Mouse (Mus musculus) urinary bladder, adult 2 months (tissue): ENCODE results near the gene Dhx57. TPM values are rescaled to one million over a fixed set of nuclear protein-coding genes. Genes with fewer than 3 reads are reported as not detected.
"Not testable (repeated sequence)": the region's sequence is repeated elsewhere in the genome, so short reads cannot be mapped to it uniquely, and the experiment has no call there.

Experiments used
- DNase-seq: peaks from one replicate; pipeline ENCODE4 v3.0.0; 2022; ENCODE audit warnings: low spot score
- polyA plus RNA-seq: library from polyadenylated mRNA; depleted of rRNA; stranded (reverse); fragments of >200 nt; gene quantifications from 2 replicates; pipeline ENCODE4 v1.2.3, GENCODE M21; 2012; rRNA removed

Gene Dhx57
- 17.6 and 20.4 TPM in 2 replicates for polyA plus RNA-seq

DNA sequence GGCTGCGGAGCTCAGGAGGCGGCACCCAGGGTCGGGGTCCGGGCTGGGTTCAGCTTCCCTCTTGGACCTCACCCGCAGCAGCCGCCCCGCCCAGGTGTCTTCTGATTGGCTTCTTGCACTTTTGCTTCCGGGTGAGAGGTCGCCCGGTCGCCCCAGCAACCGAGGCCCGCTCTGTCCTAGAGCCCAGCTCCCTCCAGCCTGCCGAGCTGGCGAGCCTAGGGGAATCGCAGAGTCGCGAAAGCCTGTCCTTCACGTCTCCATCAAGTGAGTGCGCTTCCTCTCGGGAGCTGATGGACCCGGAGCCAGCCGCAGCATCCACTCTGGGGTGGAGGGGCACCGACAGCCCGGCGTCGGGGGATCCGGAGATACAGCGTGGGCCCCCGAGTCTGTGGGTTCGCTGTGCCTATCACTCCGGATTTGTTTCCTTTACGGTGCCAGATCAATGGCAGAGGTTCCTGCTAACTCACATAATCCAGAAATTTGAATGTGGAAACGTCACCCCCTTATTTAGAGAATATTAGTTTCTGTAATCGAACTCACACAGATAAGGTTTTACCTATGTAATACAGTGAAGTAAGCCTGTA, at the start of gene Dhx57, which contains the start of gene Morn2:
TSS of gene Dhx57 (minus strand) at position 403 of the 584 bp plus-strand sequence.
TSS of gene Morn2 (plus strand) at position 130 of the 584 bp plus-strand sequence.
- DNase-seq = peak; percentile 99

- no peak for DNase-seq
These were observed 42.1 kb upstream of the Dhx57 start for GRCm38 (mm10) chr17:80332386-80332785.

DNA sequence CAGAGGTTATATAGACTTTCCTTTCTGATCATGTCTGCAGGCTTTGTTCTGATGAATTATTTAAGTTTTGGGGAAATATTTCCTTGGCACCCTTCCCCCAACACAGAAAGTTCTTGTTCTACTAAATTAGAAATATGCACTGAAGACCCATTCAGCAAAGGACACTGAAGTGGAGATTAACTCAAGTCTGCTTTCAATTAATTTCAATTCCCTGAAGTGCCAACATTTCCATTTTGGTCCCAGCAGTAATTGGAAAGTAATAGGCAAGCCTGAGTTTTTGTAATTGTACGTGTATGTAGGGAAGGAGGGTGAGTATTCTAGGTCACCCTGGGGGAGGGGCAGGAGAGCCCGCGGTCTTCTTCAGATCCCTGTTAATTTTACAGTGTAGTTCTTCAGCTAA, 36.2 kb upstream of the Dhx57 start:
- no peak for DNase-seq

GRCm38 (mm10) chr17:80325456-80325855, 35.2 kb upstream of the Dhx57 start:
- DNase-seq = no peak

DNA sequence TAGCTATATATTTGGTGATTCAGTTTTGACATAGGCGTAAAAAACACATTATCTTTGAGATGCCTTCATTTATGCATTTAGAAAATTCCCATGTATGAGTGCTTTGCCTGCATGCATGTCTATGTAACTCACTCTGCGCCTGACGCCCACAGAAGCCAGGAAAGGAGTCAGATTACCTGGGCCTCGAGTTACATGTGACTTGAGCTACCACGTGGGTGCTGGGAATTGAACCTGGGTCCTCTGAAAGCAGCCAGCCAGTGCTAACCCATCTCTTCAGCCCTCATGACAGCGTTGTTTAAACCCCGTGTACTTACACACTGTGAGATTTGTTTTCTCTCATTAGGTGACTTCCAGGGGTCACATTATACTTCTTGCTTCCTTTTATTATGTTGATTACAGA, 34.2 kb upstream of the Dhx57 start:
- no peak for DNase-seq

- DNase-seq = no peak
These were observed 33.4 kb upstream of the Dhx57 start for GRCm38 (mm10) chr17:80323658-80324057.

GRCm38 (mm10) chr17:80323015-80323414, 32.7 kb upstream of the Dhx57 start:
- no peak for DNase-seq

- DNase-seq = no peak
These were observed 32.0 kb upstream of the Dhx57 start for GRCm38 (mm10) chr17:80322228-80322627.

DNA sequence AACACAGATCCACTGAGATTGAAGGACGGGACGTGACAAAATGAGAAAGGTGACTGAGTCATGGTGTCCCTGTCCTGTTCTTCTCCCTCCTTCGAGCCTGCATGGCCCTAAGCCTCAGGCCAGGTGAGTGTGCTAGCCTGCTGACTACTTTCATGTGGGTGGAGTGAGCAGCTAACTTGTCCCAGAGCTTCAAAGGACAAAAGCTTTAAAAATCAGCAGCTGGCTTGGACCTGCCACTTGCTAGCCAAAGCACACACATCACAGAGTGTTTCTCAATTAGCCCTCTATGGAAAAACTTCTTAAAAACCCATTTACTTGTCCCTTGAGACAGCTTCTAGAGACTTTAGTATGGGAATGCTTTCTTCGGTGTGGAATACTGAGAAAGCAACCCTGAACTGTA, 22.1 kb upstream of the Dhx57 start:
- no peak for DNase-seq

DNA sequence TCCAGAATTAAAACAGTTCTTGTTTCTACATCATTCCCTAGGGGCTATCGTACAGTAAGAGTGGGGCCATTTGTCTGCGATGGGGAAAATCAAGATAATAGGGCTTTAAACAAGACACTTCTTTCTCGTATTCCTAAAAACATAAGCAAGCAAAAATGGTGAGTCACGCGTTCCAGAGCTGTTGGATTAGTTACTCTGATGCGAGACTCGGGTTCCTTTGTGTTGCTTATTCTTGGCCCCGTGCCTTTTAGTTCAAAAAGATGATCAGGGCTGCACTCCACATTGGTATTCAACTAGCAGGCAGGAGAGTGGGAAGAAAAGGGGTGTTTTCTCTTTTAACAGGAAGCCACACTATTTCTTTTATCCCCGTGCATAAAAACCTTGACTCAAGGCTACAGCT, 21.5 kb upstream of the Dhx57 start:
- no peak for DNase-seq

DNA sequence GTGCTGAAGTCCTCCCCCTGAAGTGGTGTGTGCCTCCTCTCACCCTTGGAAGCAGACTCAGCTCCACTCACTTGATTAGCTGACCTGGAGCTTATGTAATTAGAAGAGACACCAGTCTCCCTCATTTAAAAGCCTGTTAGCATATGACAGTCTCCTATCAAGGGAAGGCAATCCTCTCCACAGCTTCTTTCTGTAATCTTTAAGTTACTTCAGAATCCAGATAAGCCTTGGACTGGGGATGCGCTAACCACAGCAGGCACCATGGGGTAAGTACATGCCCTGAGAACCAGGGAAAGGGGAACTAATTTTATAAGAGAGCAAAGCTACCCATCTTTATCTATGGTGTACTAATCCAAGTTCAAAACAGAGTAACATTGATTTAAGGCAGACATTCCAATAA, 17.0 kb upstream of the Dhx57 start, which contains the start of gene Arhgef33:
TSS of gene Arhgef33 (plus strand) at position 157 of the 400 bp plus-strand sequence.
- no peak for DNase-seq

DNA sequence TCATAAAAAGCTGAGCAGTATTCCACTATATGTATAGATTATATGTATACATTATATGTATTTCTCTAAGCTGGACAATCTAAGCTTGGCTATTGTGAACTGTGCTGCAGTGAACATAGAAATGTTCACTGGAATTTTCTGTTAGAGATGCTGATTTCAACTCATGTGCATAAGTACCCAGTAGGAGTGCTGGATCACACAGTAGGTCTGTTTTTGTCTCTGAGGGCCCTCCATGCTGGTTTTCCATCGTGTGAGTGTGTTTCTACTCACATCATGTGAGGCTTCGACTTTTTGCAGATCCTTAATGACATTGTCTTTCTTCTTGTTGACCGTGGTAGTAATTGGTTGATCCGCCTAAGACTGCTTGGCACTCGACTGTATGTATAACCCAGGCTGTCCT, 8.6 kb upstream of the Dhx57 start:
- DNase-seq = no peak

DNA sequence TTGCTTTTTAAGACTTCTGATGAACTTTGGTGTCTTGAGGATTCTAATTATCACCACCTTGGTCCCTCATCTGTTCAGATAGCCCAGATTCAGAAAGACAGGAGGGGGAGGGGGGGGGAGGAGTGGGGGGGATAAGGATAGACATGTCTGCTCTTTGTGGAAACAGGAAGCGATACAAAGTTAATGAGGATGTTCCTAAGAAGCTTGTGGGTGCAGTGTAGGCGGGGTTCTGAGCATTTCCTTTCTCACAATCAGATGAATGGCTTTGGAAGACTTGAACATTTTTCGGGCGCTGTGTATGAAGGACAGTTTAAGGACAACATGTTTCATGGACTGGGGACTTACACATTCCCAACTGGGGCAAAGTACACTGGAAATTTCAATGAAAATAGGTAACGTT, 5.0 kb upstream of the Dhx57 start:
- no peak for DNase-seq

DNA sequence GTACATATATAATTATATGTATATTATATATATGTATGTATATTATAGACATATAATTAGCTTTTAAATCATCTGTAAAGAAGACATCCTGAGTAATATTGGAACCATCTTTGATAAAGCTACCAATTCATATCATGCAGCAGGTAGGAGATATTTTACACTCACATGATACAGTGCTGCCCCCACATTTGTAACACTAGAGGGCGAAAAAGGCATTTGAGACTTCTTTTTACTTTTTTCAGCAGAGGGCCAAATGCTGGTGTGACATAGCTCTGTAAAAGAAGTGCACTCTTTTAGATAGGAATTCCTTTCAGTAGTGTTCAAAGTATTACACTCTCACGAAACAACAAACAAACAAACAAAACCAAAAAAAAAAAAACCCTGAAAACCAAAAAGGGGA, 872 bp upstream of the Dhx57 start:
- no peak for DNase-seq

GRCm38 (mm10) chr17:80289280-80290073, 799 bp downstream of the Dhx57 start:
- DNase-seq = no peak

GRCm38 (mm10) chr17:80288012-80288411, 2.3 kb downstream of the Dhx57 start:
- DNase-seq = no peak

DNA sequence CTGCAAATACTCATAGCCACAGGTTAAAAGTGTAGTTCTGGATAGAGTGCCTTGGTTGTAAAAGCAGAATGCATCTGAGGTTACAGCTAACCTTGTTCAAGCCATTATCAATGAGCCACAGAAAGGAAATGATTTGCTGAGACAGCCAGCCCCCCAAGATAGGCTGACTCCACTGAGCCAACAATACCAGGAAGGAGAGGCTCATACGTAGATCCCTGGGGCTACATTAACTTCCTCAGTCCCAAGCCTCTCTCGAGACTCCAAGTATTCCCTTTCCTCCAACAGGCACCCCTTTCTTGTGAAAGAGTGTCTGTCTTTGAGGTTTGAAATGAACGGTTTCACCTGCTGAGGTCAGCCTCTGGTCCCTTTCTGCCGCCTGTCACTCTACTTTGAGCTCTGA, 5.8 kb downstream of the Dhx57 start:
- no peak for DNase-seq

GRCm38 (mm10) chr17:80279340-80280070, 10.8 kb downstream of the Dhx57 start:
- no peak for DNase-seq

GRCm38 (mm10) chr17:80278255-80278654, 12.0 kb downstream of the Dhx57 start:
- DNase-seq = no peak

- DNase-seq = not testable (repeated sequence)
These were observed 19.7 kb downstream of the Dhx57 start for GRCm38 (mm10) chr17:80270622-80271021.

DNA sequence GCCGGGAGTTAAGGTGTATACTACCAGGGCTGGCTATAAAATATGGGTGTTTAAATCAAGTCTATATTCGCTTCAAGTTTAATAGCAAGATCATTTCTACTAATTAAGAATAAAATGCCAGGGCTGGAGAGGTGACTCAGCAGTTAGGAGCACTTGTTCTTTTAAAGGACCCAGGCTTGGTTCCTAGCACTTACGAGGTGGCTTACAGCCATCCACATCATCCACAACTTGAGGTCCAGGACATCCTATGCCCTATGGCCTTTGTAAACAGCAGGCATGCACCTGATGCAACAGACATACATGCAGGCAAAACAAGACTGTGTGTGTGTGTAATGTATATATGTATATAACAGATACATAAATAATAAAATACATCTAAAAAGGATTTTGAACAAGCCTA, 22.1 kb downstream of the Dhx57 start:
- DNase-seq = no peak

DNA sequence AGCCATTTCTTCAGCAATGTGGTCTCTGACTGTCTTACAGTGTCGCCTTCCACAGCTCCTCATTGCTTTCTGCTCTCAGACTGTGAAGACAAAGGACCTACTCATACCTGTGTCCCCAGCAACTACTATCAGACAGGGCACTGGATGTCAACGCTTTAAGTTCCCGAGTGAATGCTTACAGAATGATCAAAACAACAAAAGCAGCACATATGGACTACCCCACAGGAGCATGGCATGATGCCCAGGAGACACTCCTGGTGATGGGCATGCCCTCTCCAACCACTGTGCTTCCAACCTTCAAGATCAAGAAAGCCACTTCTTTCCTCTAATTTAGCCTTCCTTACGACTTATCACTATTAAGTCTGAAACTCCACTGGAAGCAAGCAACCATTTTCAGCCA, 23.2 kb downstream of the Dhx57 start:
- DNase-seq = no peak

- DNase-seq = peak; percentile 31
These were observed 35.1 kb downstream of the Dhx57 start for GRCm38 (mm10) chr17:80255208-80255607.
